Mouse (Mus musculus) spleen, adult 2 months (tissue): ENCODE results near the gene Tapbpl. TPM values are rescaled to one million over a fixed set of nuclear protein-coding genes. Genes with fewer than 3 reads are reported as not detected.
A peak's percentile ranks its signal among the peaks of the same experiment; 100 is the strongest.

Source experiments
- DNase-seq, 2 experiments: peaks; one replicate each; pipeline versions ENCODE4 v3.0.0 to v3.0.0-alpha.2; 2012 to 2021; ENCODE audit warnings: low spot score in 2 of 2, low read depth in 1 of 2
- H3K27ac ChIP-seq: fragments of 200-500 bp; 2 replicates; pipeline ENCODE4 v1.5.1; 2012; ENCODE audit warnings: low read length, inconsistent platforms; ENCODE audit not compliant: insufficient read depth
- H3K27me3 ChIP-seq: fragments of 200-500 bp; 2 replicates; pipeline ENCODE4 v1.6.1; 2012; ENCODE audit warnings: mild to moderate bottlenecking, moderate library complexity, low read length, inconsistent platforms; ENCODE audit not compliant: control insufficient read depth, insufficient read depth
- H3K36me3 ChIP-seq: fragments of 200-500 bp; 2 replicates; pipeline ENCODE4 v1.6.1; 2012; ENCODE audit warnings: mild to moderate bottlenecking, low read length, inconsistent platforms; ENCODE audit not compliant: control insufficient read depth, insufficient read depth
- H3K4me1 ChIP-seq: fragments of 200-500 bp; 2 replicates; pipeline ENCODE4 v1.6.1; 2011; ENCODE audit warnings: inconsistent platforms; ENCODE audit not compliant: control insufficient read depth, insufficient read depth, insufficient read length
- H3K4me3 ChIP-seq: fragments of 200-500 bp; 2 replicates; pipeline ENCODE4 v1.5.1; 2011; ENCODE audit warnings: mild to moderate bottlenecking, inconsistent platforms; ENCODE audit not compliant: insufficient read depth, insufficient read length; ENCODE audit errors: extremely low read depth
- CTCF ChIP-seq: fragments of 200-500 bp; IDR thresholded peaks from 2 replicates; pipeline ENCODE4 v1.5.1; 2011; ENCODE audit warnings: mild to moderate bottlenecking, inconsistent platforms; ENCODE audit not compliant: insufficient read depth, insufficient read length, insufficient replicate concordance; ENCODE audit errors: extremely low read depth
- POLR2A ChIP-seq: fragments of 200-500 bp; IDR thresholded peaks from 2 replicates; pipeline ENCODE4 v1.6.1; 2011; ENCODE audit warnings: low read depth, low read length, inconsistent platforms
- WGBS: fragments of 180-500 bp; shearing (Covaris S2); methylation state at CpG from one replicate; pipeline ENCODE4 v1.1.7; 2018; 5-methylcytosine and 5-hydroxymethylcytosine counted together
- polyA plus RNA-seq: library from polyadenylated mRNA; depleted of rRNA; stranded (reverse); fragments of >200 nt; gene quantifications from 2 replicates; pipeline ENCODE4 v1.2.3, GENCODE M21; 2012

The Tapbpl gene
- polyA plus RNA-seq, 1 experiment: 24.4 TPM

DNA sequence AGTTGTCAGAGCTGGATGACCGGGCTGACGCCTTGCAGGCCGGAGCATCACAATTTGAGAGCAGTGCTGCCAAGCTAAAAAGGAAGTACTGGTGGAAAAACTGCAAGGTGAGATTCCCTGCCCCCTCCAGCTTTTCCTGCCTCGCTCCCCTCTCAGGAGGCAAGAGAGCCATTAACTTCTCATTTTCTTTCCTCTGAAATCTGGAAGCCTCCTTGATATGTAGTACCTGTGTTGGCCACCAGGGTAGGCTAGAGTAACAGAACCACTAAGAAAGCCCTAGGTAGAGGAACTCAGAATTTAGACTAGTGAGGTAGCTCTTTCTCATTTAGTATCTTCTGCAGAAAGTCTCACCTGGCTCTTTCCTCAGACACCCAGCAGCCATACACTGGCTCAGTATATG lies 12.7 kb downstream of the Tapbpl start:
- WGBS: 60% methylated on average over 4 of the region's 4 CpGs
- Histone ChIP-seq H3K27ac (peak overlapping the region; percentile 46), H3K36me3 (peaks cover 25% of the 10 kb centered on the region), H3K4me3 (no peak overlapping the region), H3K27me3 (no peaks in the 10 kb centered on the region), H3K4me1 (peaks cover 27% of the 10 kb centered on the region)
- peak; percentile 73 to 77 for DNase-seq
- TF ChIP-seq CTCF (peak; percentile 15; the same call in 1 of the 2 replicates), POLR2A (no peak)

DNA sequence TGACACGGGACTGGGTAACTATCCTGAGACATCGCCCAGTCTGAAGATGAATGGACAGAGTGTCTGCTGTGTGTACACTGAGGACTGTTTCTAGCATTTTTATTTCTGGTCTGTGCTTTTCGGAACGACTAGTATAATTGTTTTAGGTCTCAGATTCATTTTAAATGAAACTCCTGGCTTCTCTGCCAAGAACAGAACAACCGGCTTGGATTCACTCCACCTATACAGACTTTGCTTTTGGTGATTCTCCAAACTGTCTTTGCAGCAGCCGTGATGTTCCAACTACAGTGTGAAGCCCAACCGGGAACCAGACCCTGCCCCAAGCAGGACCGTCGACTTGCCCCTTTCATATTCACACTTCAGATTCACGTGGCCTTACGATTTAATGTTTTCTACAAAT lies 13.8 kb downstream of the Tapbpl start:
- WGBS: 87% methylated on average over 11 of the region's 11 CpGs
- TF ChIP-seq POLR2A (no peak), CTCF (no peak)

DNA sequence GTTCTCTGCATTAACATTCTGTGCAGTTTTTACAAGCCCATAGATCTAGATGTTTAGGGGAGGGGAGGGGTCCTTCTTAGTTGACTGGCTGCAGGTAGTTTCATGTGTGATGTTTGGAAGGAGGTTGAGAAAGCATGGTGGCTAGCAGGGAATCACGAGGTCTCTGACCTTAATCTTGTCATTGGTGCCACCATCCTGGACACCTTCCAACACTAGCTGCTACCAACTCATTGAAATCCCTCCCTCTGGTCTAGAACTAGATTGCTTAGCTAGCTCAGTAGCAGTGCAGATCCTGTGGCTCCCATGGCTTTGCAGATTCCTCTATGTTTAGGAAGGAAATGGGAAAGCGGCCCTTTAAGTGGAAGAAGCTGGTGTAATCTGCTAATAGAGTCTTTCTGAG lies 14.8 kb downstream of the Tapbpl start:
- WGBS: 50% methylated on average over 2 of the region's 2 CpGs
- Histone ChIP-seq H3K4me1 (peaks cover 18% of the 10 kb centered on the region), H3K27me3 (no peaks in the 10 kb centered on the region), H3K27ac (no peak overlapping the region), H3K4me3 (no peak overlapping the region), H3K36me3 (peaks cover 18% of the 10 kb centered on the region)
- TF ChIP-seq POLR2A: no peak
- TF ChIP-seq CTCF: no peak
- DNase-seq: no peak

More for the DNA sequence above, 13.8 kb downstream of the Tapbpl start:
- H3K36me3 ChIP-seq: peaks cover 18% of the 10 kb centered on the region
- H3K4me1 ChIP-seq: peaks cover 22% of the 10 kb centered on the region
- DNase-seq: no peak
- no peak overlapping the region for H3K27ac ChIP-seq
- H3K27me3 ChIP-seq: no peaks in the 10 kb centered on the region
- no peak overlapping the region for H3K4me3 ChIP-seq

- peak; percentile 94 to 98 for DNase-seq
- Histone ChIP-seq H3K4me1 (peaks cover 8% of the 10 kb centered on the region; the same call in 1 of the 2 replicates), H3K4me3 (peak within 1 kb of the TSS; percentile 85), H3K27me3 (no peaks in the 10 kb centered on the region), H3K36me3 (peaks cover 12% of the 10 kb centered on the region), H3K27ac (peak within 1 kb of the TSS; percentile 97)
- TF ChIP-seq CTCF (no peak), POLR2A (peak; percentile 94)
- 1% methylated on average over 48 of the region's 48 CpGs for WGBS
Observed at GRCm38 (mm10) chr6:125215148-125215954, 16.3 kb downstream of the Tapbpl start, which contains the start of gene Vamp1. TSS of gene Vamp1 (plus strand) at chr6:125215551.

- WGBS: 86% methylated on average over 6 of the region's 6 CpGs
- Histone ChIP-seq H3K4me1 (peaks cover 4% of the 10 kb centered on the region; the same call in 1 of the 2 replicates), H3K4me3 (no peak overlapping the region), H3K36me3 (peaks cover 2% of the 10 kb centered on the region; the same call in 1 of the 2 replicates), H3K27me3 (no peaks in the 10 kb centered on the region), H3K27ac (no peak overlapping the region)
- no peak for TF ChIP-seq POLR2A
- no peak for TF ChIP-seq CTCF
- no peak for DNase-seq
Observed at GRCm38 (mm10) chr6:125213715-125214114, 17.9 kb downstream of the Tapbpl start.

- H3K27ac ChIP-seq: no peak overlapping the region
- no peak for DNase-seq
- no peaks in the 10 kb centered on the region for H3K27me3 ChIP-seq
- WGBS: 80% methylated on average over 6 of the region's 6 CpGs
- H3K36me3 ChIP-seq: peaks cover 2% of the 10 kb centered on the region; the same call in 1 of the 2 replicates
- TF ChIP-seq POLR2A (no peak), CTCF (no peak)
- H3K4me1 ChIP-seq: peaks cover 4% of the 10 kb centered on the region; the same call in 1 of the 2 replicates
- no peak overlapping the region for H3K4me3 ChIP-seq
Observed at GRCm38 (mm10) chr6:125213129-125213528, 18.5 kb downstream of the Tapbpl start.

DNA sequence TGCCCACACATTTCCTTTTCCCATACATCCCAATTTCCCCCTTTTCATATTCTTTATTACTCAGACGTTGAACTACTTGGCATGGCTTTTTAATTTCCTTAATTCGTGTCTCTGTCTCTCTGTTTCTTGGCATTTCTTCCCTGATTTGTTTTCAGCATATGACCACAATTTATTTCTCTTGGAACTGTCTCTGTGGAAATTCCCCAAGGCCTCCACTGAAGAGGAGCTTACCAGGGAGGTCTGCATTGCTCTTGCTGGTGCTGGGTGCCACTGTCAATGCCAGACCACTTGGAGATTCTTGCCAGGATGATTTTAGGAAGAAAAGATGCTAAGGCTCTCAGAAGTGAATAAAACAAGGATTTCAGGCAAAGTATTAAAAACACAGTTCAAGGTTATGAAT lies 19.0 kb downstream of the Tapbpl start:
- no peak for DNase-seq
- H3K36me3 ChIP-seq: peaks cover under 1% of the 10 kb centered on the region; the same call in 1 of the 2 replicates
- peaks cover 4% of the 10 kb centered on the region; the same call in 1 of the 2 replicates for H3K4me1 ChIP-seq
- TF ChIP-seq CTCF: no peak
- no peak for TF ChIP-seq POLR2A
- H3K27ac ChIP-seq: no peak overlapping the region
- H3K4me3 ChIP-seq: no peak overlapping the region
- 50% methylated on average over 2 of the region's 2 CpGs for WGBS
- no peaks in the 10 kb centered on the region for H3K27me3 ChIP-seq
